Mouse (Mus musculus) liver, embryonic 14.5 days (tissue): ENCODE results near the gene Fsd2. TPM values are rescaled to one million over a fixed set of nuclear protein-coding genes. Genes with fewer than 3 reads are reported as not detected.

Source experiments
- ATAC-seq: fragments of 200-750 bp; cut with Nextera tagmentation; 2 replicates; pipeline ENCODE4 v1.8.0; 2017; ENCODE audit warnings: moderate number of reproducible peaks, mild to moderate bottlenecking, moderate library complexity; ENCODE audit not compliant: insufficient read depth
- DNase-seq, 3 experiments: peaks; one replicate each; pipeline ENCODE4 v3.0.0-alpha.2; 2012 to 2013; ENCODE audit warnings: low read depth in 3 of 3, low spot score in 3 of 3
- H3K27ac ChIP-seq: fragments of 300-500 bp; sonication (generic); 2 replicates; pipeline ENCODE4 v1.5.1; 2014; ENCODE audit warnings: moderate library complexity, mild to moderate bottlenecking, control low read depth, inconsistent platforms
- H3K27me3 ChIP-seq: fragments of 300-500 bp; sonication (generic); 2 replicates; pipeline ENCODE4 v1.6.1; 2014; ENCODE audit warnings: mild to moderate bottlenecking, low read length, moderate library complexity; ENCODE audit not compliant: control insufficient read depth, insufficient read depth
- H3K36me3 ChIP-seq: fragments of 300-500 bp; sonication (generic); replicated peaks from 2 replicates; pipeline ENCODE4 v1.6.1; 2014; ENCODE audit warnings: low read depth; ENCODE audit not compliant: control insufficient read depth, insufficient read depth
- H3K4me1 ChIP-seq, 2 experiments: fragments of 200-500 bp in 1 of 2; fragments of 300-500 bp in 1 of 2; sonication (generic) in 1 of 2; replicated peaks; 2 replicates each; pipeline ENCODE4 v1.6.1; 2012 to 2014; ENCODE audit warnings: antibody characterized with exemption in 1 of 2, inconsistent platforms in 1 of 2, low read length in 1 of 2; ENCODE audit not compliant: control insufficient read depth in 2 of 2, insufficient read depth in 2 of 2
- H3K4me2 ChIP-seq: fragments of 300-500 bp; sonication (generic); 2 replicates; pipeline ENCODE4 v1.6.1; 2014; ENCODE audit warnings: low read depth, mild to moderate bottlenecking, control low read depth, moderate library complexity
- H3K4me3 ChIP-seq, 2 experiments: fragments of 200-500 bp in 1 of 2; fragments of 300-500 bp in 1 of 2; sonication (generic) in 1 of 2; 2 replicates each; pipeline ENCODE4 v1.5.1; 2012 to 2014; ENCODE audit warnings: low read depth in 2 of 2, low read length in 2 of 2, mild to moderate bottlenecking in 2 of 2, control low read depth in 1 of 2, inconsistent platforms in 1 of 2, moderate library complexity in 1 of 2; ENCODE audit not compliant: insufficient read depth in 1 of 2
- H3K9ac ChIP-seq: fragments of 300-500 bp; sonication (generic); replicated peaks from 2 replicates; pipeline ENCODE4 v1.6.1; 2014; ENCODE audit warnings: mild to moderate bottlenecking, control low read depth, moderate library complexity
- H3K9me3 ChIP-seq: fragments of 300-500 bp; sonication (generic); 2 replicates; pipeline ENCODE4 v1.6.1; 2016; ENCODE audit warnings: low read length, mixed read lengths; ENCODE audit not compliant: control insufficient read depth
- CTCF ChIP-seq: IDR thresholded peaks from 2 replicates; pipeline ENCODE4 v1.5.1; 2016; ENCODE audit warnings: antibody characterized with exemption, low read depth, control low read depth
- EP300 ChIP-seq: IDR thresholded peaks from 2 replicates; pipeline ENCODE4 v1.6.1; 2016; ENCODE audit warnings: antibody characterized with exemption, low read depth
- WGBS: fragments of 180-500 bp; shearing (Covaris S2); extraction: QIAGEN DNeasy Blood & Tissue Kit; methylation state at CpG from one replicate; pipeline ENCODE4 v1.1.7; 2014; ENCODE audit not compliant: insufficient replicate concordance; 5-methylcytosine and 5-hydroxymethylcytosine counted together
- polyA plus RNA-seq, 2 experiments: library from polyadenylated mRNA; depleted of rRNA in 1 of 2; stranded (reverse) in 1 of 2; unstranded in 1 of 2; fragments of >200 nt; fragmentation: Nextera tagmentation in 1 of 2; extraction: Ambion mirVana in 1 of 2; gene quantifications; 2 replicates each; pipeline versions ENCODE4 v1.2.1 to v1.2.3; 2012 to 2014

Fsd2 gene
- polyA plus RNA-seq (2012; rRNA removed), result 0.04 and 0.08 TPM in 2 replicates
- 0.10 and 0.19 TPM in 2 replicates for polyA plus RNA-seq (2014; fragmentation: Nextera tagmentation; extraction: Ambion mirVana)

DNA sequence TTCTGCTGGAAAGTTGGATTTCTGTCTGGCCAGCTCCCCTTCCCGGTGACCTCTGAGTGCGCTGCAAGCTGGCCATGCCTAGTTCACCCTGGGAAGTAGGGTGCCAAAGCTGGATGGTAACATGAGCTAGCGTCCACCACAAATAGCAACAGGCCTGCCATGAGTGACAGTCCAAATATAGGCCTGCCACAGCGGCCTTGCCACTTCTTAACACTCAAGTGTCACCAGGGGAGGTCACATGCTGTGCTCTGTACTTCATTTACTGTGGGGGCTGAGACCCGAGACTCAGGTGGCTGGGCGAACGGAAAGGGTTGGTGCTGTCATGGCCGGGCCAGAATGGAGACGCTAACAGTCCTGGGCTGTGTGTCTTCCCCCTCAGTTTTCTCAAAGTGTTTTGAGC lies at the start of gene Fsd2:
Gene Fsd2, minus strand, starts transcription at position 53 of the 400 bp plus-strand sequence.
- Histone ChIP-seq H3K4me2 (no peak within 1 kb of the TSS), H3K27me3 (no peaks in the 10 kb centered on the region), H3K36me3 (no peaks in the 10 kb centered on the region), H3K27ac (no peak within 1 kb of the TSS), H3K9ac (no peak within 1 kb of the TSS), H3K9me3 (no peaks in the 10 kb centered on the region), H3K4me3 (no peak within 1 kb of the TSS), H3K4me1 (no peaks in the 10 kb centered on the region)
- TF ChIP-seq EP300, result no peak
- no peak for TF ChIP-seq CTCF
- ATAC-seq (no peak), DNase-seq (no peak)
- WGBS, result 69% methylated on average over 9 of the region's 9 CpGs

GRCm38 (mm10) chr7:81615031-81615430 lies 48.3 kb upstream of the Fsd2 start:
- no peak overlapping the region for H3K27ac ChIP-seq
- no peaks in the 10 kb centered on the region for H3K27me3 ChIP-seq
- no peaks in the 10 kb centered on the region for H3K9me3 ChIP-seq
- no peaks in the 10 kb centered on the region for H3K36me3 ChIP-seq
- no peak overlapping the region for H3K4me2 ChIP-seq
- H3K4me3 ChIP-seq, result no peak overlapping the region
- no peak overlapping the region for H3K9ac ChIP-seq
- no peak for DNase-seq
- 64% methylated on average over 9 of the region's 9 CpGs for WGBS
- TF ChIP-seq EP300, result no peak
- no peak for TF ChIP-seq CTCF
- peaks cover 0 to under 1% of the 10 kb centered on the region in 2 experiments; a peak in 1 of 4 replicates for H3K4me1 ChIP-seq
- no peak for ATAC-seq

DNA sequence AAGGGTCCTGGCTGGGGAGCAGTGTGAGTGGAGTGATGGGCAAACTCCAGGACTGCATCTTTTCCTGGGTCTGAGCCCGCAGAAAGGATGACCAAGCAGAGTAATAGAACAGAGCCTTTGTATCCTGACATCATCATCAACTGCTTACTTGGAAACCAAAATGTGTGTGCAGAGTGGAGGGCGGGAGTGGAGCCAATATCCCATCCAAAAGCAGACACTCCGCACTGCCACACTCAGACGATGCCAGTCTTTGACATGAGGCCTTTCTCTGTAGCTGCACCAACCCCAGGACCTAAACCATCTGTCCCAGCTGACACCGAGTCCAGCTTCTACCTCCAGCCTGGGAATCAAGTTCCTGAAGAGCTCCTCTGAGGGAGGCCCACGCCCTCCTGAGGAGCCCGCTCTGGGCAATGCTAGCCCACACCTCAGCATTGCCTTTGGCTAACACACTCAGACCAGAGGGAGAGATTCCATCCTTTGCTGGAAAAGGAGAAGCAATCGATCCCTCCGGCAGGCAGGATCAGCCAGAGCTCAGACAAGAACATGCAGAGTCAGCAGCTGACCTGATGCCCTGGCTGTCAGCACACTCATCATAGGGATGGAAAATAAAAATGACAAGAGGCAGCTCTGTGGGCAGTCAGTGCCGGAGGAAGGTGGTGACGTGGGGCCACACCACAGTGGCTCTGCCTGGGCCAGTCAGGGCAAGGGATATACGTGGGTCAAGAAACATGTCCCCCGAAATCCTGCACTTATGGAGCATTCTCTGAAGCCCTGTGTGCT lies 46.3 kb upstream of the Fsd2 start:
- no peak for ATAC-seq
- H3K4me2 ChIP-seq, result no peak overlapping the region
- H3K36me3 ChIP-seq, result no peaks in the 10 kb centered on the region
- H3K4me3 ChIP-seq, result no peak overlapping the region
- no peak for DNase-seq
- TF ChIP-seq EP300 (no peak), CTCF (no peak)
- peaks cover 2 to 4% of the 10 kb centered on the region in 2 experiments; a peak in 2 of 4 replicates for H3K4me1 ChIP-seq
- H3K27me3 ChIP-seq, result no peaks in the 10 kb centered on the region
- no peak overlapping the region for H3K27ac ChIP-seq
- 77% methylated on average over 13 of the region's 13 CpGs for WGBS
- no peaks in the 10 kb centered on the region for H3K9me3 ChIP-seq
- no peak overlapping the region for H3K9ac ChIP-seq

- ATAC-seq, result peak; percentile 51; the same call in 1 of the 2 replicates
- WGBS, result 41% methylated on average over 18 of the region's 18 CpGs
- Histone ChIP-seq H3K4me2 (no peak overlapping the region), H3K9me3 (no peaks in the 10 kb centered on the region), H3K27ac (no peak overlapping the region), H3K4me3 (no peak overlapping the region), H3K9ac (no peak overlapping the region), H3K27me3 (no peaks in the 10 kb centered on the region), H3K36me3 (no peaks in the 10 kb centered on the region), H3K4me1 (peaks cover 12 to 20% of the 10 kb centered on the region in 2 experiments)
- DNase-seq, result peak; percentile 63 to 65 (median 64)
- TF ChIP-seq EP300 (no peak), CTCF (peak; percentile 81)
These were observed 43.4 kb upstream of the Fsd2 start for GRCm38 (mm10) chr7:81610125-81610524.

- 44% methylated on average over 5 of the region's 5 CpGs for WGBS
- no peaks in the 10 kb centered on the region for H3K36me3 ChIP-seq
- H3K4me2 ChIP-seq, result no peak overlapping the region
- H3K27ac ChIP-seq, result no peak overlapping the region
- TF ChIP-seq EP300 (no peak), CTCF (no peak; the same call in 1 of the 2 replicates)
- no peak overlapping the region for H3K9ac ChIP-seq
- peaks cover 19 to 31% of the 10 kb centered on the region in 2 experiments for H3K4me1 ChIP-seq
- no peaks in the 10 kb centered on the region for H3K9me3 ChIP-seq
- H3K4me3 ChIP-seq, result no peak overlapping the region
- H3K27me3 ChIP-seq, result no peaks in the 10 kb centered on the region
- DNase-seq, result no peak
- ATAC-seq, result no peak
These were observed 39.7 kb upstream of the Fsd2 start for GRCm38 (mm10) chr7:81606452-81606851.
